Mouse (Mus musculus) lung, adult 2 months (tissue): ENCODE results near the gene Taf15.

Experiments used
- CTCF ChIP-seq: fragments of 200-500 bp; IDR thresholded peaks from 2 replicates; pipeline ENCODE4 v1.5.1; 2011; ENCODE audit warnings: mild to moderate bottlenecking, low read length, control low read depth; ENCODE audit not compliant: insufficient read depth
- POLR2A ChIP-seq: fragments of 200-500 bp; IDR thresholded peaks from 2 replicates; pipeline ENCODE4 v1.6.1; 2011; ENCODE audit warnings: low read depth, mild to moderate bottlenecking, control low read depth, low read length, borderline replicate concordance; ENCODE audit errors: extremely low read depth

- TF ChIP-seq CTCF = no peak
- no peak for TF ChIP-seq POLR2A
These were observed 25.3 kb upstream of the Taf15 start for GRCm38 (mm10) chr11:83447612-83448011.
